Mouse (Mus musculus): Measurements from ENCODE around the gene Gm10717.
"Not testable (repeated sequence)": the region's sequence is repeated elsewhere in the genome, so short reads cannot be mapped to it uniquely, and the experiment has no call there.

Gene Gm10717

DNA sequence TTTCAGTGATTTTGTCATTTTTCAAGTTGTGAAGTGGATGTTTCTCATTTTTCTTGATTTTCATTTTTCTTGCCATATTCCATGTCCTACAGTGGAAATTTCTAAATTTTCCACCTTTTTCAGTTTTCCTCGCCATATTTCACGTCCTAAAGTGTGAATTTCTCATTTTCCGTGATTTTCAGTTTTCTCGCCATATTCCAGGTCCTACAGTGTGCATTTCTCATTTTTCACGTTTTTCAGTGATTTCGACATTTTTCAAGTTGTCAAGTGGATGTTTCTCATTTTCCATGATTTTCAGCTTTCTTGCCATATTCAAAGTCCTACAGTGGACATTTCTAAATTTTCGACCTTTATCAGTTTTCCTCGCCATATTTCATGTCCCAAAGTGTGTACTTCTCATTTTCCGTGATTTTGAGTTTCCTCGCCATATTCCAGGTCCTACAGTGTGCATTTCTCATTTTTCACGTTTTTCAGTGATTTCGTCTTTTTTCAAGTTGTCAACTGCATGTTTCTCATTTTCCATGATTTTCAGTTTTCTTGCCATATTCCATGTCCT is at the start of gene Gm10717:
Gene Gm10717, plus strand, starts transcription at position 506 of the 556 bp plus-strand sequence.
- in situ Hi-C loops (cut with MboI; ENCODE audit: low sequenced_read_pairs): not testable (repeated sequence)

DNA sequence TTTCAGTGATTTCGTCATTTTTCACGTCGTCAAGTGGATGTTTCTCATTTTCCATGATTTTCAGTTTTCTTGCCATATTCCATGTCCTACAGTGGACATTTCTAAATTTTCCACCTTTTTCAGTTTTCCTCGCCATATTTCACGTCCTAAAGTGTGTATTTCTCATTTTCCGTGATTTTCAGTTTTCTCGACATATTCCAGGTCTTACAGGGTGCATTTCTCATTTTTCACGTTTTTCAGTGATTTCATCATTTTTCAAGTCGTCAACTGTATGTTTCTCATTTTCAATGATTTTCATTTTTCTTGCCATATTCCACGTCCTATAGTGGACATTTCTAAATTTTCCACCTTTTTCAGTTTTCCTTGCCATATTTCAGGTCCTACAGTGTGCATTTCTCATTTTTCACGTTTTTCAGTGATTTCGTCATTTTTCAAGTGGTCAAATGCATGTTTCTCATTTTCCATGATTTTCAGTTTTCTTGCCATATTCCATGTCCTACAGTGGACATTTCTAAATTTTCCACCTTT is 24.7 kb upstream of the Gm10717 start, which contains the start of gene Gm10722:
Gene Gm10722, plus strand, starts transcription at position 478 of the 528 bp plus-strand sequence.
- in situ Hi-C loops (cut with MboI; ENCODE audit: low sequenced_read_pairs): not testable (repeated sequence)

DNA sequence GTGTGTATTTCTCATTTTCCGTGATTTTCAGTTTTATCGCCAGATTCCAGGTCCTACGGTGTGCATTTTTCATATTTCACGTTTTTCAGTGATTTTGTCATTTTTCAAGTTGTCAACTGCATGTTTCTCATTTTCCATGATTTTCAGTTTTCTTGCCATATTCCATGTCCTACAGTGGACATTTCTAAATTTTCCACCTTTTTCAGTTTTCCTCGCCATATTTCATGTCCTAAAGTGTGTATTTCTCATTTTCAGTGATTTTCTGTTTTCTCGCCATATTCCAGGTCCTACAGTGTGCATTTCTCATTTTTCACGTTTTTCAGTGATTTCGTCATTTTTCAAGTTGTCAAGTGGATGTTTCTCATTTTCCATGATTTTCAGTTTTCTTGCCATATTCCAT is 24.2 kb upstream of the Gm10717 start:
- in situ Hi-C loops (cut with MboI; ENCODE audit: low sequenced_read_pairs): not testable (repeated sequence)

DNA sequence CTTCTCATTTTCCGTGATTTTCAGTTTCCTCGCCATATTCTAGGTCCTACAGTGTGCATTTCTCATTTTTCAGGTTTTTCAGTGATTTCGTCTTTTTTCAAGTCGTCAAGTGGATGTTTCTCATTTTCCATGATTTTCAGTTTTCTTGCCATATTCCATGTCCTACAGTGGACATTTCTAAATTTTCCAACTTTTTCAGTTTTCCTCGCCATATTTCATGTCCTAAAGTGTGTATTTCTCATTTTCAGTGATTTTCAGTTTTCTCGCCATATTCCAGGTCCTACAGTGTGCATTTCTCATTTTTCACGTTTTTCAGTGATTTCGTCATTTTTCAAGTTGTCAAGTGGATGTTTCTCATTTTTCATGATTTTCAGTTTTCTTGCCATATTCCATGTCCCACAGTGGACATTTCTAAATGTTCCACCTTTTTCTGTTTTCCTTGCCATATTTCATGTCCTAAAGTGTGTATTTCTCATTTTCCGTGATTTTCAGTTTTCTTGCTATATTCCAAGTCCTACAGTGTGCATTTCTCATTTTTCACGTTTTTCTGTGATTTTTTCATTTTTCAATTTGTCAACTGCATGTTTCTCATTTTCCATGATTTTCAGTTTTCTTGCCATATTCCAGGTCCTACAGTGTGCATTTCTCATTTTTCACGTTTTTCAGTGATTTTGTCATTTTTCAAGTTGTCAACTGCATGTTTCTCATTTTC is 23.1 kb upstream of the Gm10717 start:
- in situ Hi-C loops (cut with MboI; ENCODE audit: low sequenced_read_pairs): not testable (repeated sequence)

DNA sequence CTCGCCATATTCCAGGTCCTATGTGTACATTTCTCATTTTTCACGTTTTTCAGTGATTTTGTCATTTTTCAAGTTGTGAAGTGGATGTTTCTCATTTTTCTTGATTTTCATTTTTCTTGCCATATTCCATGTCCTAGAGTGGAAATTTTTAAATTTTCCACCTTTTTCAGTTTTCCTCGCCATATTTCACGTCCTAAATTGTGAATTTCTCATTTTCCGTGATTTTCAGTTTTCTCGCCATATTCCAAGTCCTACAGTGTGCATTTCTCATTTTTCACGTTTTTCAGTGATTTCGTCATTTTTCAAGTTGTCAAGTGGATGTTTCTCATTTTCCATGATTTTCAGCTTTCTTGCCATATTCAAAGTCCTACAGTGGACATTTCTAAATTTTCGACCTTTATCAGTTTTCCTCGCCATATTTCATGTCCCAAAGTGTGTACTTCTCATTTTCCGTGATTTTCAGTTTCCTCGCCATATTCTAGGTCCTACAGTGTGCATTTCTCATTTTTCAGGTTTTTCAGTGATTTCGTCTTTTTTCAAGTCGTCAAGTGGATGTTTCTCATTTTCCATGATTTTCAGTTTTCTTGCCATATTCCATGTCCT is 22.3 kb upstream of the Gm10717 start, which contains the start of gene Gm11168:
Gene Gm11168, plus strand, starts transcription at position 553 of the 603 bp plus-strand sequence.
- in situ Hi-C loops (cut with MboI; ENCODE audit: low sequenced_read_pairs): not testable (repeated sequence)

DNA sequence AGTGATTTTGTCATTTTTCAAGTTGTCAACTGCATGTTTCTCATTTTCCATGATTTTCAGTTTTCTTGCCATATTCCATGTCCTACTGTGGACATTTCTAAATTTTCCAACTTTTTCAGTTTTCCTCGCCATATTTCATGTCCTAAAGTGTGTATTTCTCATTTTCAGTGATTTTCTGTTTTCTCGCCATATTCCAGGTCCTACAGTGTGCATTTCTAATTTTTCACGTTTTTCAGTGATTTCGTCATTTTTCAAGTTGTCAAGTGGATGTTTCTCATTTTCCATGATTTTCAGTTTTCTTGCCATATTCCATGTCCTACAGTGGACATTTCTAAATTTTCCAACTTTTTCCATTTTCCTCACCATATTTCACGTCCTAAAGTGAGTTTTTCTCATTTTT is 19.0 kb upstream of the Gm10717 start:
- in situ Hi-C loops (cut with MboI; ENCODE audit: low sequenced_read_pairs): not testable (repeated sequence)

DNA sequence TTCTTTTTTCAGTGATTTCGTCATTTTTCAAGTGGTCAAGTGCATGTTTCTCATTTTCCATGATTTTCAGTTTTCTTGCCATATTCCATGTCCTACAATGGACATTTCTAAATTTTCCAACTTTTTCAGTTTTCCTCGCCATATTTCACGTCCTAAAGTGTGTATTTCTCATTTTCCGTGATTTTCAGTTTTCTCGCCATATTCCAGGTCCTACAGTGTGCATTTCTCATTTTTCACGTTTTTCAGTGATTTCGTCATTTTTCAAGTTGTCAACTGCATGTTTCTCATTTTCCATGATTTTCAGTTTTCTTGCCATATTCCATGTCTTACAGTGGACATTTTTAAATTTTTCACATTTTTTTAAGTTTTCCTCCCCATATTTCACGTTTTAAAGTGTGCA is 18.6 kb upstream of the Gm10717 start:
- in situ Hi-C loops (cut with MboI; ENCODE audit: low sequenced_read_pairs): not testable (repeated sequence)

DNA sequence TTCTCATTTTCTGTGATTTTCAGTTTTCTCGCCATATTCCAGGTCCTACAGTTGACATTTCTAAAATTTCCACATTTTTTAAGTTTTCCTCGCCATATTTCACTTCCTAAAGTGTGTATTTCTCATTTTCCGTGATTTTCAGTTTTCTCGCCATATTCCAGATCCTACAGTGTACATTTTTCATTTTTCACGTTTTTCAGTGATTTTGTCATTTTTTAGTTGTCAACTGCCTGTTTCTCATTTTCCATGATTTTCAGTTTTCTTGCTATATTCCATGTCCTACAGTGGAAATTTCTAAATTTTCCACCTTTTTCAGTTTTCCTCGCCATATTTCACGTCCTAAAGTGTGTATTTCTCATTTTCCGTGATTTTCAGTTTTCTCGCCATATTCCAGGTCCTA is 17.9 kb upstream of the Gm10717 start:
- in situ Hi-C loops (cut with MboI; ENCODE audit: low sequenced_read_pairs): not testable (repeated sequence)

DNA sequence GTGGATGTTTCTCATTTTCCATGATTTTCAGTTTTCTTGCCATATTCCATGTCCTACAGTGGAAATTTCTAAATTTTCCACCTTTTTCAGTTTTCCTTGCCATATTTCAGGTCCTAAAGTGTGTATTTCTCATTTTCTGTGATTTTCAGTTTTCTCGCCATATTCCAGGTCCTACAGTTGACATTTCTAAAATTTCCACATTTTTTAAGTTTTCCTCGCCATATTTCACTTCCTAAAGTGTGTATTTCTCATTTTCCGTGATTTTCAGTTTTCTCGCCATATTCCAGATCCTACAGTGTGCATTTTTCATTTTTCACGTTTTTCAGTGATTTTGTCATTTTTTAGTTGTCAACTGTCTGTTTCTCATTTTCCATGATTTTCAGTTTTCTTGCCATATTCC is 15.9 kb upstream of the Gm10717 start:
- in situ Hi-C loops (cut with MboI; ENCODE audit: low sequenced_read_pairs): not testable (repeated sequence)

DNA sequence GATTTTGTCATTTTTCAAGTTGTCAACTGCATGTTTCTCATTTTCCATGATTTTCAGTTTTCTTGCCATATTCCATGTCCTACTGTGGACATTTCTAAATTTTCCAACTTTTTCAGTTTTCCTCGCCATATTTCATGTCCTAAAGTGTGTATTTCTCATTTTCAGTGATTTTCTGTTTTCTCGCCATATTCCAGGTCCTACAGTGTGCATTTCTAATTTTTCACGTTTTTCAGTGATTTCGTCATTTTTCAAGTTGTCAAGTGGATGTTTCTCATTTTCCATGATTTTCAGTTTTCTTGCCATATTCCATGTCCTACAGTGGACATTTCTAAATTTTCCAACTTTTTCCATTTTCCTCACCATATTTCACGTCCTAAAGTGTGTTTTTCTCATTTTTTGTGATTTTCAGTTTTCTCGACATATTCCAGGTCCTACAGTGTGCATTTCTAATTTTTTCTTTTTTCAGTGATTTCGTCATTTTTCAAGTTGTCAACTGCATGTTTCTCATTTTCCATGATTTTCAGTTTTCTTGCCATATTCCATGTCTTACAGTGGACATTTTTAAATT is 13.1 kb upstream of the Gm10717 start:
- in situ Hi-C loops (cut with MboI; ENCODE audit: low sequenced_read_pairs): not testable (repeated sequence)

DNA sequence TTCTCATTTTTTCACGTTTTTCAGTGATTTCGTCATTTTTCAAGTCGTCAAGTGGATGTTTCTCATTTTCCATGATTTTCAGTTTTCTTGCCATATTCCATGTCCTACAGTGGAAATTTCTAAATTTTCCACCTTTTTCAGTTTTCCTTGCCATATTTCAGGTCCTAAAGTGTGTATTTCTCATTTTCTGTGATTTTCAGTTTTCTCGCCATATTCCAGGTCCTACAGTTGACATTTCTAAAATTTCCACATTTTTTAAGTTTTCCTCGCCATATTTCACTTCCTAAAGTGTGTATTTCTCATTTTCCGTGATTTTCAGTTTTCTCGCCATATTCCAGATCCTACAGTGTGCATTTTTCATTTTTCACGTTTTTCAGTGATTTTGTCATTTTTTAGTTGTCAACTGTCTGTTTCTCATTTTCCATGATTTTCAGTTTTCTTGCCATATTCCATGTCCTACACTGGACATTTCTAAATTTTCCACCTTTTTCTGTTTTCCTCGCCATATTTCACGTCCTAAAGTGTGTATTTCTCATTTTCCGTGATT is 12.4 kb upstream of the Gm10717 start, which contains the start of gene Gm10721:
Gene Gm10721, plus strand, starts transcription at position 408 of the 547 bp plus-strand sequence.
- in situ Hi-C loops (cut with MboI; ENCODE audit: low sequenced_read_pairs): not testable (repeated sequence)

DNA sequence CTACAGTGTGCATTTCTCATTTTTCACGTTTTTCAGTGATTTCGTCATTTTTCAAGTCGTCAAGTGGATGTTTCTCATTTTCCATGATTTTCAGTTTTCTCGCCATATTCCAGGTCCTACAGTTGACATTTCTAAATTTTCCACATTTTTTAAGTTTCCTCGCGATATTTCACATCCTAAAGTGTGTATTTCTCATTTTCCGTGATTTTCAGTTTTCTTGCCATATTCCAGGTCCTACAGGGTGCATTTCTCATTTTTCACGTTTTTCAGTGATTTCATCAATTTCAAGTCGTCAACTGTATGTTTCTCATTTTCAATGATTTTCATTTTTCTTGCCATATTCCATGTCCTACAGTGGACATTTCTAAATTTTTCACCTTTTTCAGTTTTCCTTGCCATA is 9.9 kb upstream of the Gm10717 start, which contains the start of gene Gm10720:
Gene Gm10720, plus strand, starts transcription at position 301 of the 400 bp plus-strand sequence.
- in situ Hi-C loops (cut with MboI; ENCODE audit: low sequenced_read_pairs): not testable (repeated sequence)

DNA sequence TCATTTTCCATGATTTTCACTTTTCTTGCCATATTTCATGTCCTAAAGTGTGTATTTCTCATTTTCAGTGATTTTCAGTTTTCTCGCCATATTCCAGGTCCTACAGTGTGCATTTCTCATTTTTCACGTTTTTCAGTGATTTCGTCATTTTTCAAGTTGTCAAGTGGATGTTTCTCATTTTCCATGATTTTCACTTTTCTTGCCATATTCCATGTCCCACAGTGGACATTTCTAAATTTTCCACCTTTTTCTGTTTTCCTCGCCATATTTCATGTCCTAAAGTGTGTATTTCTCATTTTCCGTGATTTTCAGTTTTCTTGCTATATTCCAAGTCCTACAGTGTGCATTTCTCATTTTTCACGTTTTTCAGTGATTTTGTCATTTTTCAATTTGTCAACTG is 9.3 kb upstream of the Gm10717 start:
- in situ Hi-C loops (cut with MboI; ENCODE audit: low sequenced_read_pairs): not testable (repeated sequence)

DNA sequence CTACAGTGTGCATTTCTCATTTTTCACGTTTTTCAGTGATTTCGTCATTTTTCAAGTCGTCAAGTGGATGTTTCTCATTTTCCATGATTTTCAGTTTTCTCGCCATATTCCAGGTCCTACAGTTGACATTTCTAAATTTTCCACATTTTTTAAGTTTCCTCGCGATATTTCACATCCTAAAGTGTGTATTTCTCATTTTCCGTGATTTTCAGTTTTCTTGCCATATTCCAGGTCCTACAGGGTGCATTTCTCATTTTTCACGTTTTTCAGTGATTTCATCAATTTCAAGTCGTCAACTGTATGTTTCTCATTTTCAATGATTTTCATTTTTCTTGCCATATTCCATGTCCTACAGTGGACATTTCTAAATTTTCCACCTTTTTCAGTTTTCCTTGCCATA is 8.1 kb upstream of the Gm10717 start, which contains the start of gene Gm10719:
Gene Gm10719, plus strand, starts transcription at position 301 of the 400 bp plus-strand sequence.
- in situ Hi-C loops (cut with MboI; ENCODE audit: low sequenced_read_pairs): not testable (repeated sequence)

DNA sequence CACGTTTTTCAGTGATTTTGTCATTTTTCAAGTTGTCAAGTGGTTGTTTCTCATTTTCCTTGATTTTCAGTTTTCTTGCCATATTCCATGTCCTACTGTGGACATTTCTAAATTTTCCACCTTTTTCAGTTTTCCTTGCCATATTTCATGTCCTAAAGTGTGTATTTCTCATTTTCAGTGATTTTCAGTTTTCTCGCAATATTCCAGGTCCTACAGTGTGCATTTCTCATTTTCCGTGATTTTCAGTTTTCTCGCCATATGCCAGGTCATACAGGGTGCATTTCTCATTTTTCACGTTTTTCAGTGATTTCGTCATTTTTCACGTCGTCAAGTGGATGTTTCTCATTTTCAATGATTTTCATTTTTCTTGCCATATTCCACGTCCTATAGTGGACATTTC is 6.3 kb upstream of the Gm10717 start:
- in situ Hi-C loops (cut with MboI; ENCODE audit: low sequenced_read_pairs): not testable (repeated sequence)

DNA sequence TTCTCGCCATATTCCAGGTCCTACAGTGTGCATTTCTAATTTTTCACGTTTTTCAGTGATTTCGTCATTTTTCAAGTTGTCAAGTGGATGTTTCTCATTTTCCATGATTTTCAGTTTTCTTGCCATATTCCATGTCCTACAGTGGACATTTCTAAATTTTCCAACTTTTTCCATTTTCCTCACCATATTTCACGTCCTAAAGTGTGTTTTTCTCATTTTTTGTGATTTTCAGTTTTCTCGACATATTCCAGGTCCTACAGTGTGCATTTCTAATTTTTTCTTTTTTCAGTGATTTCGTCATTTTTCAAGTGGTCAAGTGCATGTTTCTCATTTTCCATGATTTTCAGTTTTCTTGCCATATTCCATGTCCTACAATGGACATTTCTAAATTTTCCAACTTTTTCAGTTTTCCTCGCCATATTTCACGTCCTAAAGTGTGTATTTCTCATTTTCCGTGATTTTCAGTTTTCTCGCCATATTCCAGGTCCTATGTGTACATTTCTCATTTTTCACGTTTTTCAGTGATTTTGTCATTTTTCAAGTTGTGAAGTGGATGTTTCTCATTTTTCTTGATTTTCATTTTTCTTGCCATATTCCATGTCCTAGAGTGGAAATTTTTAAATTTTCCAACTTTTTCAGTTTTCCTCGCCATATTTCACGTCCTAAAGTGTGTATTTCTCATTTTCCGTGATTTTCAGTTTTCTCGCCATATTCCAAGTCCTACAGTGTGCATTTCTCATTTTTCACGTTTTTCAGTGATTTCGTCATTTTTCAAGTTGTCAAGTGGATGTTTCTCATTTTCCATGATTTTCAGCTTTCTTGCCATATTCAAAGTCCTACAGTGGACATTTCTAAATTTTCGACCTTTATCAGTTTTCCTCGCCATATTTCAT is 5.1 kb upstream of the Gm10717 start:
- in situ Hi-C loops (cut with MboI; ENCODE audit: low sequenced_read_pairs): not testable (repeated sequence)

DNA sequence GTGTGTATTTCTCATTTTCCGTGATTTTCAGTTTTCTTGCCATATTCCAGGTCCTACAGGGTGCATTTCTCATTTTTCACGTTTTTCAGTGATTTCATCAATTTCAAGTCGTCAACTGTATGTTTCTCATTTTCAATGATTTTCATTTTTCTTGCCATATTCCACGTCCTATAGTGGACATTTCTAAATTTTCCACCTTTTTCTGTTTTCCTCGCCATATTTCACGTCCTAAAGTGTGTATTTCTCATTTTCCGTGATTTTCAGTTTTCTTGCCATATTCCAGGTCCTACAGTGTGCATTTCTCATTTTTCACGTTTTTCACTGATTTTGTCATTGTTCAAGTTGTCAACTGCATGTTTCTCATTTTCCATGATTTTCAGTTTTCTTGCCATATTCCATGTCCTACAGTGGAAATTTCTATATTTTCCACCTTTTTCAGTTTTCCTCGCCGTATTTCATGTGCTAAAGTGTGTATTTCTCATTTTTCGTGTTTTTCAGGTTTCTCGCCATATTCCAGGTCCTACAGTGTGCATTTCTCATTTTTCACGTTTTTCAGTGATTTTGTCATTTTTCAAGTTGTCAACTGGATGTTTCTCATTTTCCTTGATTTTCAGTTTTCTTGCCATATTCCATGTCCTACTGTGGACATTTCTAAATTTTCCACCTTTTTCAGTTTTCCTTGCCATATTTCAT is 2.8 kb upstream of the Gm10717 start:
- in situ Hi-C loops (cut with MboI; ENCODE audit: low sequenced_read_pairs): not testable (repeated sequence)

DNA sequence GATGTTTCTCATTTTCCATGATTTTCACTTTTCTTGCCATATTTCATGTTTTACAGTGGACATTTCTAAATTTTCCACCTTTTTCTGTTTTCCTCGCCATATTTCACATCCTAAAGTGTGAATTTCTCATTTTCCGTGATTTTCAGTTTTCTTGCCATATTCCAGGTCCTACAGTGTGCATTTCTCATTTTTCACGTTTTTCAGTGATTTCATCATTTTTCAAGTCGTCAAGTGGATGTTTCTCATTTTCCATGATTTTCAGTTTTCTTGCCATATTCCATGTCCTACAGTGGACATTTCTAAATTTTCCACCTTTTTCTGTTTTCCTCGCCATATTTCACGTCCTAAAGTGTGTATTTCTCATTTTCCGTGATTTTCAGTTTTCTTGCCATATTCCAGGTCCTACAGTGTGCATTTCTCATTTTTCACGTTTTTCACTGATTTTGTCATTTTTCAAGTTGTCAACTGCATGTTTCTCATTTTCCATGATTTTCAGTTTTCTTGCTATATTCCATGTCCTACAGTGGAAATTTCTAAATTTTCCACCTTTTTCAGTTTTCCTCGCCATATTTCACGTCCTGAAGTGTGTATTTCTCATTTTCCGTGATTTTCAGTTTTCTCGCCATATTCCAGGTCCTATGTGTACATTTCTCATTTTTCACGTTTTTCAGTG is 1.8 kb upstream of the Gm10717 start, which contains the start of gene Gm10718:
Gene Gm10718, plus strand, starts transcription at position 236 of the 673 bp plus-strand sequence.
- in situ Hi-C loops (cut with MboI; ENCODE audit: low sequenced_read_pairs): not testable (repeated sequence)

Data from CH12F3 (cell line).